Mouse (Mus musculus): ENCODE results near the gene Gm30083. TPM values are rescaled to one million over a fixed set of nuclear protein-coding genes. Genes with fewer than 3 reads are reported as not detected.
A peak's percentile ranks its signal among the peaks of the same experiment; 100 is the strongest.

Gm30083 gene
- polyA plus RNA-seq, 1 experiment, result not detected

DNA sequence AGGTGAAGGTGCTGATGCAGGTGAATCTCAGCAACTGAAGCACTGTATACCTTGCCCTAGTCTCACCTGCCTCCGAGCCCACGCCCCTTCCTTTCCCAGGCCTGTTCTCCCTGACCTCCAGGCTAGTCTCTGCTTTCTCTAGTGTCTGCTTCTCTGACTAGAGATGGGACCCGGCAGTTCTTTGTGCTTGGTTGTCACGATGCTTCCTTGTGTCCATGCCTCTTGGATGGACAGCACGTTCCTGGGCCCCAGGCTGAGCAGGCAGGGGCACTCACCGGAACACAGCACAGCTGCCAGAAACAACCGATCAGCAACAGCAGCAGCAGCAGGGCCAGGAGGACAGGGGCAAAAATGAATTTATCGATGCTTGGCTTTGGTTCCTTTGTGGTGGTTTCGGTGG lies 21.9 kb downstream of the Gm30083 start:
- DNase-seq, result no peak
- no peaks in the 10 kb centered on the region for H3K4me1 ChIP-seq (ENCODE audit: control insufficient read depth, insufficient read depth, low read length)

GRCm38 (mm10) chr14:33991971-33992370 lies 23.0 kb downstream of the Gm30083 start:
- H3K4me3 ChIP-seq (ENCODE audit: insufficient read depth, low read depth, low read length), result no peak overlapping the region
- DNase-seq, result no peak
- 66% methylated on average over 4 of the region's 4 CpGs for WGBS
- no peaks in the 10 kb centered on the region for H3K36me3 ChIP-seq (ENCODE audit: control insufficient read depth, insufficient read depth, low read length)
- H3K27me3 ChIP-seq (replicated peaks; ENCODE audit: control insufficient read depth, insufficient read depth, low read length), result no peaks in the 10 kb centered on the region
- TF ChIP-seq CTCF (conservative IDR thresholded peaks at IDR 0.05; ENCODE audit: insufficient read depth, insufficient read length, low read depth, low read length), result no peak
- no peak for TF ChIP-seq POLR2A (IDR thresholded peaks at IDR 0.05; ENCODE audit: low read depth, low read length)
- no peaks in the 10 kb centered on the region for H3K4me1 ChIP-seq (ENCODE audit: control insufficient read depth, insufficient read depth, low read length)
- H3K27ac ChIP-seq (ENCODE audit: insufficient read depth, low read depth, low read length), result no peak overlapping the region

More for the DNA sequence above, 21.9 kb downstream of the Gm30083 start:
- no peaks in the 10 kb centered on the region for H3K36me3 ChIP-seq (ENCODE audit: control insufficient read depth, insufficient read depth, low read length)
- TF ChIP-seq POLR2A (IDR thresholded peaks at IDR 0.05; ENCODE audit: low read depth, low read length), result no peak
- TF ChIP-seq CTCF (conservative IDR thresholded peaks at IDR 0.05; ENCODE audit: insufficient read depth, insufficient read length, low read depth, low read length), result no peak
- whole genome bisulfite sequencing, result 88% methylated on average over 9 of the region's 9 CpGs
- no peak overlapping the region for H3K27ac ChIP-seq (ENCODE audit: insufficient read depth, low read depth, low read length)
- no peaks in the 10 kb centered on the region for H3K27me3 ChIP-seq (replicated peaks; ENCODE audit: control insufficient read depth, insufficient read depth, low read length)
- H3K4me3 ChIP-seq (ENCODE audit: insufficient read depth, low read depth, low read length), result no peak overlapping the region

DNA sequence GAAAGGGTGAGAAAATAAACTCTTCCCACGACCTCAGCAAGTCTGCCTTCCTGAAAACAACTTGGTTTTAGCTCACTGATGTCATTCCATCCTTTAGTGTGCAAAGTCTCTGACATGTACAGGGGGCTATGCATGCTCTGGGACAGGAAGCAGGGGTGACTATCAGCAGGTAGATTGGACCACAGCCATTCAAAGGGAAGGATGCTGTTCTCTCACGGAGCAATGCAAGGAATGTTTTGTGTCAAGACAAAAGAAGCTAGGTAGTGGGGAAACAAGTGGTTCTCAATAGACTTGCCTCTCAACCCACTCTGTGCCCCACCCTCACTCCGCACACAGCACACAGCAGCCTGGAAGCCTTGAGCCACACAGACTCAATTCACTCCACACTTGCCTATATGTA lies 25.8 kb downstream of the Gm30083 start:
- H3K27me3 ChIP-seq (replicated peaks; ENCODE audit: control insufficient read depth, insufficient read depth, low read length), result no peaks in the 10 kb centered on the region
- no peak overlapping the region for H3K4me3 ChIP-seq (ENCODE audit: insufficient read depth, low read depth, low read length)
- H3K27ac ChIP-seq (ENCODE audit: insufficient read depth, low read depth, low read length), result no peak overlapping the region
- WGBS, result 51% methylated on average over 3 of the region's 3 CpGs
- TF ChIP-seq POLR2A (IDR thresholded peaks at IDR 0.05; ENCODE audit: low read depth, low read length), result no peak
- TF ChIP-seq CTCF (conservative IDR thresholded peaks at IDR 0.05; ENCODE audit: insufficient read depth, insufficient read length, low read depth, low read length), result no peak
- no peak for DNase-seq
- H3K4me1 ChIP-seq (ENCODE audit: control insufficient read depth, insufficient read depth, low read length), result no peaks in the 10 kb centered on the region
- H3K36me3 ChIP-seq (ENCODE audit: control insufficient read depth, insufficient read depth, low read length), result no peaks in the 10 kb centered on the region

GRCm38 (mm10) chr14:33978604-33979059 lies 36.4 kb downstream of the Gm30083 start, which contains the start of gene Zfp488:
Gene Zfp488 (minus strand): TSS chr14:33978764.
- no peak for TF ChIP-seq POLR2A (IDR thresholded peaks at IDR 0.05; ENCODE audit: low read depth, low read length)
- no peak for TF ChIP-seq CTCF (conservative IDR thresholded peaks at IDR 0.05; ENCODE audit: insufficient read depth, insufficient read length, low read depth, low read length)
- Histone ChIP-seq H3K4me1 (ENCODE audit: control insufficient read depth, insufficient read depth, low read length) (no peaks in the 10 kb centered on the region), H3K27ac (ENCODE audit: insufficient read depth, low read depth, low read length) (no peak within 1 kb of the TSS), H3K27me3 (replicated peaks; ENCODE audit: control insufficient read depth, insufficient read depth, low read length) (no peaks in the 10 kb centered on the region), H3K36me3 (ENCODE audit: control insufficient read depth, insufficient read depth, low read length) (no peaks in the 10 kb centered on the region), H3K4me3 (ENCODE audit: insufficient read depth, low read depth, low read length) (no peak within 1 kb of the TSS)
- no peak for DNase-seq
- 2% methylated on average over 25 of the region's 25 CpGs for WGBS

DNA sequence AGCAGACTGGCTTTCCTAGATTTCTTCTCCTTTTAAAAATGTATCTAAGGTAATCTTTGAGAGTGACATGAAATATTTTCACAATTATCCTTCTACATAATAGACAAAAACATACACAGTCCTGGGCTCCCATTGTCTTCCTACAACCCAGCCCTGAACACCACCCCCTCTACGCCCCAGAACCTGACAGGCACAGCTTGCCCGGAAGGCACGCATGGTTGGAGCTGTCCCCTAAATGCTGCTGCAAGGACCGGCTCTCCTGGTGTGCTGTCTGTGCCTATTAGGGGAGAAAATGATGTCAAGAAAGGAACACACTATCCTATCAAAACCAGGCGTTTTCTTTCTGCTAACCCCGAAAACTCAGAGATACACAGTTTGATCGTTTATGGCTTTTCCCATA lies 37.2 kb downstream of the Gm30083 start:
- no peak for DNase-seq
- no peak overlapping the region for H3K4me3 ChIP-seq (ENCODE audit: insufficient read depth, low read depth, low read length)
- H3K36me3 ChIP-seq (ENCODE audit: control insufficient read depth, insufficient read depth, low read length), result no peaks in the 10 kb centered on the region
- no peak for TF ChIP-seq POLR2A (IDR thresholded peaks at IDR 0.05; ENCODE audit: low read depth, low read length)
- TF ChIP-seq CTCF (conservative IDR thresholded peaks at IDR 0.05; ENCODE audit: insufficient read depth, insufficient read length, low read depth, low read length), result no peak
- H3K4me1 ChIP-seq (ENCODE audit: control insufficient read depth, insufficient read depth, low read length), result no peaks in the 10 kb centered on the region
- H3K27me3 ChIP-seq (replicated peaks; ENCODE audit: control insufficient read depth, insufficient read depth, low read length), result no peaks in the 10 kb centered on the region
- H3K27ac ChIP-seq (ENCODE audit: insufficient read depth, low read depth, low read length), result no peak overlapping the region
- WGBS, result 35% methylated on average over 7 of the region's 7 CpGs

- Histone ChIP-seq H3K27ac (ENCODE audit: insufficient read depth, low read depth, low read length) (no peak overlapping the region), H3K27me3 (replicated peaks; ENCODE audit: control insufficient read depth, insufficient read depth, low read length) (no peaks in the 10 kb centered on the region), H3K36me3 (ENCODE audit: control insufficient read depth, insufficient read depth, low read length) (no peaks in the 10 kb centered on the region), H3K4me3 (ENCODE audit: insufficient read depth, low read depth, low read length) (no peak overlapping the region), H3K4me1 (ENCODE audit: control insufficient read depth, insufficient read depth, low read length) (no peaks in the 10 kb centered on the region)
- no peak for TF ChIP-seq POLR2A (IDR thresholded peaks at IDR 0.05; ENCODE audit: low read depth, low read length)
- TF ChIP-seq CTCF (conservative IDR thresholded peaks at IDR 0.05; ENCODE audit: insufficient read depth, insufficient read length, low read depth, low read length), result no peak
- WGBS, result 75% methylated on average over 5 of the region's 5 CpGs
- no peak for DNase-seq
These were observed 40.2 kb downstream of the Gm30083 start for GRCm38 (mm10) chr14:33974752-33975151.

DNA sequence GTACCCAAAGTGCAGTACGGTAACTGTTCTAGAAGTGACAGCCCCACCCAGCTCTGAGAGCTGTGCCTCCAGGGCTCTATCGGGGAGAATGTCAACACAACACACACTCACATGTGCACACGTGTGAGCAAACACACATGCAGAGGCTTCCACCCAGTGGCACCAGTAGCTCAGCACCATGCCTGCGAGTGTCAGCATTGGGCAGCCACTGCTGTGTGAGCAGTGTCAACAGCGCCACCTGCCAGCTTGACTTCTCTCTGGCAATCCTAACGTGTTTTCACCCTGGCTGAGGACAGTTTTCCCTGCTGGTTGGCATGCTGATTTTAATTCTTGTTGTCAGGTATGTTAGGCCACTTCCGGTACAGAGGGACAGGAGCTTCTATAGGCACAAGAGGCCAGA lies 42.3 kb downstream of the Gm30083 start:
- DNase-seq, result no peak

More for the DNA sequence above, 42.3 kb downstream of the Gm30083 start:
- H3K4me3 ChIP-seq (ENCODE audit: insufficient read depth, low read depth, low read length), result no peak overlapping the region
- TF ChIP-seq POLR2A (IDR thresholded peaks at IDR 0.05; ENCODE audit: low read depth, low read length) (no peak), CTCF (conservative IDR thresholded peaks at IDR 0.05; ENCODE audit: insufficient read depth, insufficient read length, low read depth, low read length) (peak; percentile 39; the same call in 1 of the 2 replicates)
- H3K27me3 ChIP-seq (replicated peaks; ENCODE audit: control insufficient read depth, insufficient read depth, low read length), result no peaks in the 10 kb centered on the region
- no peaks in the 10 kb centered on the region for H3K4me1 ChIP-seq (ENCODE audit: control insufficient read depth, insufficient read depth, low read length)
- no peaks in the 10 kb centered on the region for H3K36me3 ChIP-seq (ENCODE audit: control insufficient read depth, insufficient read depth, low read length)
- no peak overlapping the region for H3K27ac ChIP-seq (ENCODE audit: insufficient read depth, low read depth, low read length)
- WGBS, result 48% methylated on average over 7 of the region's 7 CpGs

Data from kidney, adult 2 months (tissue).